Mouse (Mus musculus) ES-Bruce4 (cell line): Measurements from ENCODE around the gene Mdga1. TPM values are rescaled to one million over a fixed set of nuclear protein-coding genes. Genes with fewer than 3 reads are reported as not detected.

Experiments
- H3K27ac ChIP-seq: 2 replicates; pipeline ENCODE4 v1.5.1; 2012; ENCODE audit warnings: low read length, inconsistent platforms; ENCODE audit not compliant: insufficient read depth
- H3K27me3 ChIP-seq: 2 replicates; pipeline ENCODE4 v1.6.1; 2012; ENCODE audit warnings: mild to moderate bottlenecking, low read length, inconsistent platforms; ENCODE audit not compliant: control insufficient read depth, poor library complexity, insufficient read depth, severe bottlenecking
- H3K36me3 ChIP-seq: 2 replicates; pipeline ENCODE4 v1.6.1; 2012; ENCODE audit warnings: inconsistent platforms, mild to moderate bottlenecking, low read length, moderate library complexity; ENCODE audit not compliant: control insufficient read depth, poor library complexity, insufficient read depth, severe bottlenecking
- H3K4me1 ChIP-seq: one replicate; pipeline ENCODE4 v1.8.1; 2011; ENCODE audit warnings: low read length; ENCODE audit not compliant: control insufficient read depth, insufficient read depth
- H3K4me3 ChIP-seq: 2 replicates; pipeline ENCODE4 v1.5.1; 2011; ENCODE audit warnings: low read depth, mild to moderate bottlenecking, low read length
- H3K9ac ChIP-seq: 2 replicates; pipeline ENCODE4 v1.6.1; 2012; ENCODE audit warnings: low read depth, mild to moderate bottlenecking, inconsistent platforms; ENCODE audit not compliant: poor library complexity, severe bottlenecking
- H3K9me3 ChIP-seq: replicated peaks from 2 replicates; pipeline ENCODE4 v1.6.1; 2012; ENCODE audit warnings: mild to moderate bottlenecking, low read length, inconsistent platforms; ENCODE audit not compliant: control insufficient read depth, poor library complexity, insufficient read depth, severe bottlenecking
- CTCF ChIP-seq: IDR thresholded peaks from one replicate; pipeline ENCODE4 v1.8.1; 2011; ENCODE audit warnings: low read depth, low read length
- EP300 ChIP-seq: IDR thresholded peaks from 2 replicates; pipeline ENCODE4 v1.6.1; 2011; ENCODE audit warnings: low read depth, low read length; ENCODE audit not compliant: insufficient read depth
- POLR2A ChIP-seq: IDR thresholded peaks from one replicate; pipeline ENCODE4 v1.8.1; 2011; ENCODE audit warnings: low read length; ENCODE audit not compliant: insufficient read depth
- polyA plus RNA-seq: library from polyadenylated mRNA; stranded (reverse); fragments of >200 nt; gene quantifications from 2 replicates; pipeline ENCODE4 v1.2.4, GENCODE M21; 2011; ENCODE audit warnings: low read depth; ENCODE audit not compliant: missing spikeins, insufficient read depth, insufficient read length

Mdga1 gene
- 2.6 and 4.5 TPM in 2 replicates for polyA plus RNA-seq

GRCm38 (mm10) chr17:29970037-29970555 lies at the start of gene Mdga1:
Mdga1 (minus strand) TSS chr17:29970087.
- Histone ChIP-seq H3K4me1 (no peaks in the 10 kb centered on the region), H3K9me3 (no peaks in the 10 kb centered on the region), H3K36me3 (no peaks in the 10 kb centered on the region), H3K4me3 (no peak within 1 kb of the TSS), H3K27me3 (no peaks in the 10 kb centered on the region), H3K9ac (no peak within 1 kb of the TSS), H3K27ac (no peak within 1 kb of the TSS)
- TF ChIP-seq CTCF (no peak), POLR2A (no peak), EP300 (no peak)

DNA sequence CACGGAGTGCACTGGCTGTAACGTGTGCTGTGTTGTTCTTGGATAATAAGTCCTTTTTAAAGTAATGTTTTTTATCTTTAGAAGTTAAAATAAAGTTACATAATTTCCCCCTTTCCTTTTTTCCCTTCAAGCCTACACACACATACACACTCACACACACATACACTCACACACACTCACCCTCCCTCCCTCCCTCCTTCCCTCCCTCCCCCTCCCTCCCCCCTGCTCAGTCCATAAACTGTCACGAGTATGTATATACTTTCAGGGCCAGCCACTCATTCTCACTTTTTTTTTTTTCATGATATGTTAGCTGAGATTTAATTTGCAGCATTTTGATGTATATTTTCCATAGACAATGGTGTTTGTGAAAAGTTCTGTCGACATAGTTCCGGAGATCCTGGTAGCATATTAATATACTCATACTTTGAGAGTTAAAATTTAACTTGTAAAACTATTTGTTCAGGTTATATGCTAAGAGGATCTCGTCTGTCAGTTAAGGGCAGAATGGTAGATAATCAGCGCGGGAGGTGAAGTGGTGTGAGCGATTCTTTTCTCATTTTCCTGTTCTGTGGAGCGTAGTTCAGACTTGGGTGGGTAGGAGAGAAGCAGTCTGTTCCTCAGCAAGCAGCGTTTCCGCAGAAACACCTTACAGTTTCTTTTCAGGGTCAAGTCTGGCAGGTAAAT lies 49.2 kb upstream of the Mdga1 start:
- no peak overlapping the region for H3K9ac ChIP-seq
- no peaks in the 10 kb centered on the region for H3K9me3 ChIP-seq
- H3K27me3 ChIP-seq = no peaks in the 10 kb centered on the region
- no peak overlapping the region for H3K27ac ChIP-seq
- no peaks in the 10 kb centered on the region for H3K4me1 ChIP-seq
- no peak overlapping the region for H3K4me3 ChIP-seq
- no peaks in the 10 kb centered on the region for H3K36me3 ChIP-seq
- TF ChIP-seq CTCF = no peak
- TF ChIP-seq POLR2A = no peak
- TF ChIP-seq EP300 = no peak

DNA sequence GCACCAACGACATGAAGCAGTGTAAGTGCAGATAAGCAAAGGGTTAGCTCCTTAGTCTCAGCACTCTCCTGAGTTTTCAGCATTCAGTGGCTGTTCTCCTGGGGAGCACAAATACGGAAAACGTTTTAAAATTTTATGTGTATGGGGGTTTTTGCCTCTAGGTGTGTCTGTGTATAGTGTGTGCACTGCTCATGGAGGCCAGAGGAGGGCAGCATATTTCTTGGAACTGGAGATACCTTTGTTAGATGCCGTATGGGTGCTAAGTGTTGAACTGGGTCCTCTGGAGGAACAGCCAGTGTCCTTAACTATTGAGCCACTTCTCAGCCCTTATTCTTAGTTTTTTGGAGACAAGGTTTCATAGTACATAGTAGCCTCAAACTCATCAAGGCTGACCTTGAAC lies 44.8 kb upstream of the Mdga1 start:
- Histone ChIP-seq H3K4me1 (no peaks in the 10 kb centered on the region), H3K36me3 (no peaks in the 10 kb centered on the region), H3K4me3 (no peak overlapping the region), H3K27me3 (no peaks in the 10 kb centered on the region), H3K9ac (no peak overlapping the region), H3K9me3 (no peaks in the 10 kb centered on the region), H3K27ac (no peak overlapping the region)
- no peak for TF ChIP-seq CTCF
- TF ChIP-seq EP300 = no peak
- TF ChIP-seq POLR2A = no peak

- TF ChIP-seq POLR2A (no peak), CTCF (no peak), EP300 (no peak)
- Histone ChIP-seq H3K36me3 (no peaks in the 10 kb centered on the region), H3K4me1 (no peaks in the 10 kb centered on the region), H3K9me3 (no peaks in the 10 kb centered on the region), H3K4me3 (no peak overlapping the region), H3K9ac (no peak overlapping the region), H3K27ac (no peak overlapping the region), H3K27me3 (no peaks in the 10 kb centered on the region)
Observed at GRCm38 (mm10) chr17:30008392-30008791, 38.5 kb upstream of the Mdga1 start.

- Histone ChIP-seq H3K36me3 (no peaks in the 10 kb centered on the region), H3K27ac (no peak overlapping the region), H3K27me3 (no peaks in the 10 kb centered on the region), H3K4me1 (peaks cover 1% of the 10 kb centered on the region), H3K4me3 (no peak overlapping the region), H3K9me3 (no peaks in the 10 kb centered on the region), H3K9ac (no peak overlapping the region)
- TF ChIP-seq EP300 (no peak), POLR2A (no peak), CTCF (no peak)
Observed at GRCm38 (mm10) chr17:30007883-30008282, 38.0 kb upstream of the Mdga1 start.

GRCm38 (mm10) chr17:30006877-30007276 lies 37.0 kb upstream of the Mdga1 start:
- no peaks in the 10 kb centered on the region for H3K27me3 ChIP-seq
- H3K36me3 ChIP-seq = no peaks in the 10 kb centered on the region
- no peak overlapping the region for H3K4me3 ChIP-seq
- H3K4me1 ChIP-seq = peaks cover 1% of the 10 kb centered on the region
- no peaks in the 10 kb centered on the region for H3K9me3 ChIP-seq
- TF ChIP-seq EP300 = no peak
- TF ChIP-seq CTCF = no peak
- TF ChIP-seq POLR2A = no peak
- H3K27ac ChIP-seq = no peak overlapping the region
- H3K9ac ChIP-seq = no peak overlapping the region
